Mouse (Mus musculus) gastrocnemius, postnatal 14 days (tissue): Measurements from ENCODE around the gene Fer. TPM values are rescaled to one million over a fixed set of nuclear protein-coding genes. Genes with fewer than 3 reads are reported as not detected.

ENCODE experiments used
- DNase-seq: peaks from one replicate; pipeline ENCODE4 v3.0.0; 2021; ENCODE audit warnings: mixed read lengths
- intact Hi-C: fragments of 180-260 bp; cut with DNase I; formaldehyde crosslinking; loops from one replicate; pipeline ENCODE4 v1.15.1; 2025; ENCODE audit warnings: low total_unique reads
- total RNA-seq, 2 experiments: library from RNA; stranded (reverse); gene quantifications; 2 replicates each; pipeline ENCODE4 v1.2.3; 2021

Gene Fer
- total RNA-seq, 2 experiments from 2014 or later: 11.1 to 13.4 TPM

DNA sequence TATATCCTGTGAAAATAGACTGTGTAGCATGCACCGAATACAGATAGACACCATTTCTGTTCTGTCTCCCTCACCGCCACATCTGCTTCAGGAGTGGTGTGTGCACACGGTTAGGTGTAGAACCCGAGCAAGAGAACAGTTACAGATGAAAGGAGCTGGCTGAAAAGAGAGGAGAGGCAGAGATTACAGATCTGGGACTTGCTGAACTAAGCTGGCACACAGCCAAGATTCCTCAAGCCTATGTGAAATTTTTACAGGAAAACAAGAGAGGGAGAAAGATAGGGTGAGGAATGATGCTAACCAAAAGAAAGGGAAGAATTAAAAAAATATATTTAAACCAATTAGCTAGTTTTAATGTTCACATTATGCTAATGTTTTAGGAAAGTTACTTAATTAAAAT is 1.9 kb upstream of the Fer start:
- no peak for DNase-seq
- intact Hi-C loops: no loop called here

- intact Hi-C loops: no loop called here
- DNase-seq: no peak
Observed at GRCm38 (mm10) chr17:63862399-63862798, 463 bp upstream of the Fer start.

DNA sequence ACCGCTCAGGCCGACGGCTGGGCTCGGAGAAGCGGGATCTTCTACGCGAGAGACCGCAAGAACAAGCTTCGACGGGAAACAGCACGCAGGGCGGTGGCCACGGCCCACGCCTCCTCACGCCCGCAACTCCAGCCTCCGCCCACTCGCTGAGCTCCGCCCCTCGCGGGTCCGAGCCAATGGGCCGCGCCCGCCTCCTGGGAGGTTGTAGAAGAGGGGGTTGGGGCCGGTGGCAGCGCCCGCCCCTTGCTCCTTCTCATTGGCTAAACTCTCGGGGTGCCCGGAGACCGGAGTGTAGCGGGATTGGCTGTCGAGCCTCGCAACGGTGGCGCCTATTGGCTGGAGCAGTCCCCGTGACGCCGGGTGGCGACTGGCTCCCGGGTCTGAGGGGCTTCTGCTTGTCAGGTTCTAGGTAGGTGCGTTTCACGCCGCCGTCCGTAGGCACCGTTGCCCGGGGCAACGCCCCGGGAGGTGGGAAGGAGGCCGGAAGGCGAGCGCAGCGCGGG is 836 bp downstream of the Fer start, which contains the start of gene A930002H24Rik:
A930002H24Rik (minus strand) TSS at position 145 of the 503 bp plus-strand sequence.
- intact Hi-C loops: no loop called here

GRCm38 (mm10) chr17:63864171-63864571 is 1.3 kb downstream of the Fer start:
- DNase-seq: peak; percentile 59
- intact Hi-C loops: no loop called here

More for the DNA sequence above, 836 bp downstream of the Fer start, which contains the start of gene A930002H24Rik:
- peak; percentile 99 for DNase-seq

DNA sequence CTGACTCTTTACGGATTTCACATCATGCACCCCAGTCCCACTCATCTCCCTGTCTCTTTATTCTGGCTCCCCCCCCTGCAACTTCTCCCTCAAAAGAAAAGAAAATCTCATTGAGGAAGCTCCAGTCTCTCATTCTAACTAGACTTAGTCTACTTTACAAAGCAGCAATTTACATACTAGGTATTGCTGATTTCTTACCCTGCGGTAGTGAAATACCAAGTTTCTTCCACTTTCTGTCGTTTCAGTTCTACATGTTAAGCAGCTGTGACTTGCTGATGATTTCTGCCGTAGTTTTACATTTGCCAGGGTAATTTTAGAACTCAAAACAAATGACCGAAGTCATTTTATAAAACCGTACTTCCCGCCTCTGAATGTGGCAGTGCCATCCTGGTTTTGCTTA is 8.9 kb downstream of the Fer start:
- DNase-seq: no peak
- intact Hi-C loops: no loop called here

DNA sequence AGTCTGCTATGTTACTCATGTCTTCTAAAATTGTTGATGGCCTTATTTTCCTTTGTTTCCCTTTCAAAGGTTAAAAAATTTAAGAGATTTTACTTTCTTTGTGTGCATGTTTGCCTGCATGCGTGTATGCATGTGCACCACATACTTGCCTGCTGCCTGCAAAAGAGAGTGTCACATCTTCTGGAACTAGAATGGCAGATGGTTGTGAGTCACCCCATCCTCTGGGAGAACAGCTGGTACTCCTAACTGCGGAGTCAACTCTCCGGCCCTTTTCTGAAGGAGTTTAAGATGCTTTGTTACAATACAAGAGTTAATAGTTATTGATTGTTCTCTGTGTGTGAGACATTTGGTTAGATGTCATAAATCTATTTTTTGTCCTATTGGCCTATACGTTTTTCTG is 16.0 kb downstream of the Fer start:
- DNase-seq: peak; percentile 36
- intact Hi-C loops: no loop called here

GRCm38 (mm10) chr17:63880009-63880408 is 17.1 kb downstream of the Fer start:
- no peak for DNase-seq
- intact Hi-C loops: no loop called here

DNA sequence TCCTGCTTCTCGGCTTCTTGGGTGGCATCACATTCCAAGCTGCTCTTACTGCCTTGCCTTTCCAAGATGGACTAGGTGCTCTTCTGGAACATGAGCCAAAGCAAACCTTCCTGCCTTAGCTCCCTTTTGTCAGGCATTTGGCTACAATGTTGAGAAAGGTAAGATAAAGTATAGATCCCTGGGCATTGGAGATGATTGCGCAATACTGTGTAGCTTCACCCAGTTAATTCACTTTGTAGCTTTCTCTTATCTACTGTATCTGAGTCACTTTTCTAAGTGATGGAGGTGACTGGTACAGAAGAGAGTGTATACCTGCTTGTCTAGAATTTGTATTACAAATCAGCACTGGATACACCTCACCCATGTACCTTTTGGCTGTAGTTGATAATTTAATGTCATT is 24.1 kb downstream of the Fer start:
- DNase-seq: no peak
- intact Hi-C loops: no loop called here

GRCm38 (mm10) chr17:63890611-63891010 is 27.7 kb downstream of the Fer start:
- intact Hi-C loops: no loop called here
- no peak for DNase-seq

DNA sequence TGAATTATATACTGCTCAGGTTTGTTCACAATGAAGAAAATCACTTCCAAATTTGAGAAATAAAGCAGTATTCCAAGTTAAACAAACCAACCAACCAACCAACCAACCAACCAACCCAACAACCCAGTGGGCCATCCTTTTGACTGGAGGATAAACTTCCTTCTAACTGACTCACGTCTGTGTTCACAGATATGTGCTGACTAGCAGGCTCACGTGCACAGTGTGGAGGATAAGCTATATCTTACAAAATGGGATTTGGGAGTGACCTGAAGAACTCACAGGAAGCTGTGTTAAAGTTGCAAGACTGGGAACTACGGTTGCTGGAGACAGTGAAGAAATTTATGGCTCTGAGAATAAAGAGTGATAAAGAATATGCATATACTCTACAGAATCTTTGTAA is 33.0 kb downstream of the Fer start:
- DNase-seq: no peak
- intact Hi-C loops: no loop called here

- DNase-seq: no peak
- intact Hi-C loops: no loop called here
Observed at GRCm38 (mm10) chr17:63897050-63897449, 34.2 kb downstream of the Fer start.

GRCm38 (mm10) chr17:63909297-63909696 is 46.4 kb downstream of the Fer start:
- no peak for DNase-seq
- intact Hi-C loops: no loop called here

DNA sequence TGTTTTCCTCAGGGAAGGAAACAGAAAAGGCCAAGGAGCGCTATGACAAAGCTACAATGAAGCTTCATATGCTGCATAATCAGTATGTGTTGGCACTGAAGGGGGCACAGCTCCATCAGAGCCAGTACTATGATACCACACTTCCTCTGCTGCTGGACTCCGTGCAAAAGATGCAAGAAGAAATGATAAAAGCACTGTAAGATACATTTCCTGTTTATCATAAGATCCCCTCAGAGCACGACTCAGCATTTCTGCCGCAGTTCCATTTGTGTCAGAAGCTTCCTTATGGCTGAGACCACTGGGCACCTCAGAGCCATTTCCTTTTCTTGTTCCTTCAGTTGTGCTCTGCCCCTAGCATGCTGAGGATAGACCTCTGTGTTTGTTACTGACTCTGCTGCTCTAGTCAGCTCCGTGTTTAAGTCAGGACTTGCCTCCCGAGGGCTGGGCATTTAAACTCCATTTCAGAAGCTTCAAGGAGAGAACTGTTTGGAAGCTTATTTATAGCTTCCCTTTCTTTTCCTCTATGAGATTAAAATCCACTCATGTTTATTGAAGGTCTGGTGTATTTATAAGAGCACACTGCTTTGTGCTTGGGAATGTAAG is 58.8 kb downstream of the Fer start:
- intact Hi-C loops: no loop called here
- DNase-seq: no peak

GRCm38 (mm10) chr17:63925581-63925980 is 62.7 kb downstream of the Fer start:
- intact Hi-C loops: no loop called here
- no peak for DNase-seq

DNA sequence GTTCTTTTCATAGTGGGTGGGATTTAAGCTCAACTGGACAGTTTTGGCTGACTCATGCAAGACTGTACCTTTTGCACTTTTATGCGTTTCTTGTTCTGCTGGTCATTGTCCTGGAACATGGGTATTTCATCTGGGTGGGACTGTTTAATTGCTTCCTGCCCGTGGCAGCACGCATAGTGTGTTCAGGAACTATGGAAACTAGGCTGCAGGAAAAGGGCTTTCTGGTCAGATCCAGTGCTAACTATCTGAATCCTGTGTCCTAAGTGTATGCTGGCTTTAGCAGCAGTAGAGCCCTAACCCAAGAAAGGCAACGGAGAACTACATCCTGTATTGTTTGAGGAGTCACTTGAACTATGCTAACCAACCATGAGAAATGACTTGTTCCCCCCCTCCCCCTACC is 67.8 kb downstream of the Fer start:
- intact Hi-C loops: no loop called here
- no peak for DNase-seq

DNA sequence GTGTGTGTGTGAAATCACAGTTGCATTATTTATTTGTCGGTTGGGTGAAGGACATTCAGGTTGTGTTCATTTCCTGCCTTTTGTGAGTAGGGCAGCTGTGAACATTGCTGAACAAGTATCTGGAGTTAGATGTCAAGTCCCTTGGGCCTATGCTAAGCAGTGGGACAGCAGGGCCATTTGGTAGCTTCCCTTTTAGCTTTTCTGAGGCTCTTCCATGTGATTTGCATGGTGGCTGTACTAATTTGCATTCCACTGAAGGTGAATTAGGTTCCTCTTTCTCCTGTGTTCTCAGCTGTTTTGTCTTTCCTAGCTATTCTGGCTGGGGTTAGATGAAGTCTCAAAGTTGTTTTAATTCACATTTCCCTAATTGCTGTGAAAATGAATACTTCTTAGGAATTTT is 68.7 kb downstream of the Fer start:
- intact Hi-C loops: no loop called here
- DNase-seq: no peak

- DNase-seq: no peak
- intact Hi-C loops: no loop called here
Observed at GRCm38 (mm10) chr17:63935408-63935807, 72.5 kb downstream of the Fer start.

GRCm38 (mm10) chr17:63937886-63938285 is 75.0 kb downstream of the Fer start:
- intact Hi-C loops: no loop called here
- DNase-seq: no peak

- intact Hi-C loops: no loop called here
- DNase-seq: no peak
Observed at GRCm38 (mm10) chr17:63946772-63947171, 83.9 kb downstream of the Fer start.

GRCm38 (mm10) chr17:63948811-63949210 is 85.9 kb downstream of the Fer start:
- no peak for DNase-seq
- intact Hi-C loops: no loop called here

- intact Hi-C loops: no loop called here
- no peak for DNase-seq
Observed at GRCm38 (mm10) chr17:63951436-63951835, 88.6 kb downstream of the Fer start.

DNA sequence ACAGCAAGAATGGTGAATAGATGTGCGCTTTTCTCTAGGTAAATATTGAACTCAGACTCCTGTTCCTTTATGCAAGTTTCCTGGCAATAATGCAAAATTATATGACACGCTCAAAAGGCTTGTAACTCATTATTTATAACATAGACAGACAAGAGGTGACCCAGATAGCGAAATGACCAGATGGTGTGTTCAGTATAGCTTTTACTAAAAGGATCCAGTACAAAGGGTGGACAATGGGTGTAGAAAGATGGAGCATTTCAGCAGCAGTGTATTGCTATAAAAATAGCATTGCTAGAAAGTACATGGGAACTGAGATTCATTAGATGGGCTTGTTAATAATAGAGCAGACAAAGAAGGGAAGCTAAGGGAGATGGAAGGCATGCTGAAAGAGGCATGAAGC is 104.2 kb downstream of the Fer start:
- intact Hi-C loops: no loop called here
- no peak for DNase-seq
